Mouse (Mus musculus) ovary, postnatal 14 days (tissue): ENCODE measurements around the gene Golt1b.

Experiments
- DNase-seq: peaks from one replicate; pipeline ENCODE4 v3.0.0; 2022; ENCODE audit warnings: low spot score

Golt1b gene

DNA sequence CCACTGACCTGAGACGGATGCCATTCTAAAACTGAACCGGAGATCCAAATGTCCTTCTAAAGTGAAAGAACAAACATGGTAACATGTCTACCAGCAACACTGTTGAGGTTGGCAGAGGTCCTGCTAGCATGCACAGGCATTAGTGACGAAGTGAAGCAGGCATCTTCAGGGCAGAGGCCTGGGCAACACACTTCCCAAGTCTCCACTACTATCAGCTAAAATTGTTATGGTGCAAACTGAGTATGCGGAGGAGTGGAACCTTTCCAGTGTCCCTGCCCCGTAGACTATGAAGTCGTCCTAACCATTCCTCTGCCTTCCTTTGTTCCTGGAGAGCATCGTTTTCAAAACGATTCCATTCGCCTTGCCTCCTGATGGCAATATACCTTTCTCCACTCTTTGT, 2.5 kb upstream of the Golt1b start:
- DNase-seq, result no peak

DNA sequence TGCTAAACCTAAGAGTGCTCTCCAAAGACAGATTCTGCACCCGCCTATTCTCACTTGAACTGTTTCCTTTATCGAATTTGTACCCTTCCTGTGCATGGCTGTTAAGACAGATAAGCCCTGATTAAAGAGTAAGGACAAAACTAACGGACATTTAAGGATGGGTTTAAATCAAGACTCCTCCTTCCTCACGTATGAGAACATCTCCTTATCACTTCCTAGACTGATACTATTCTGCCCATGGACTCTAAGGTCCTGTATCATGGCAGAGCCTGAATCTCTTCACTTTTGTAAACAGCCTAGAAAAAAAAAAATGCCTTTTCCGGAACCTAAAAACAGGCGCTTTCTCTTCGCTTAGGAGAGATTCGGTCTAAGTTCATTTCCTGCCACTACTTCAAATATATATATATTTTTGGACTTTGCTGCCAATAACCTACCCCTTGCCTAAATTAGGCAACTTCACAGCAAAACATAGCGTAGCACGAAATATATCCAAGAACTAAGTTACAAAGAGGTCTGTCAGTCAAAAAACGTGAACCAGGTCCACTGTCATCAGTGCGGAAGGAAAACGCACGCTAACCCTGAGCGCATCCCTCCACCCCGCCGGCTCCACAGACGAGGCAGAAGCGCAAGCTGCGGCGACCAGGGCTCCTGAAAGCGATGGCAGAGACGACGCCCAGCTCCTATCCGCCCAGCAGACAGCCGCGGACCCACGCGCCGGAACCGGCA, 573 bp upstream of the Golt1b start:
- DNase-seq, result no peak

DNA sequence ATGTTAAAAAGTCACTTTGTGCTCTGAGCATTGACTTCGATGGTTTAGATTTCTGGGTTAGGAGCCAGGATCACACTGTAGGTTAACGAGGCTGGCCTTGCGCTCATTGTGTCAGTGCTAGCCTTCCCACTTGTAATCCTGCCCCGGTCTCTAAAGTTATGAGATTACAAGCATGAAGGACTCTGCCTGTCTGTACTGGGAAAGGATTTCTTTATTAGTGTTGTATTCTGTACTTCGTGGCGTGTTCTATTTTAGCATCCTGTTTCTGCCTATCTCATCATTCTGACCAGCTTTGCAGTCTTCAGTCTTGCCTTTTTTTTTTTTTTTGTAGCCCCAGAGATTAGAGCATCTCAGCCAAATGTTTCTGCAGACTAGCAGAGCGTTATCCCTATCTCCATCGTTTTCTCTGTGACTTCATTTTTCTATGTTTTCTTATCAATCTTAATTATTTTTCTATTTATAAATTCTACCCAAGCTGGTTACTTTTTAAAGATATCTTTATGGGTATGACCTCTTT, 792 bp downstream of the Golt1b start:
- no peak for DNase-seq

DNA sequence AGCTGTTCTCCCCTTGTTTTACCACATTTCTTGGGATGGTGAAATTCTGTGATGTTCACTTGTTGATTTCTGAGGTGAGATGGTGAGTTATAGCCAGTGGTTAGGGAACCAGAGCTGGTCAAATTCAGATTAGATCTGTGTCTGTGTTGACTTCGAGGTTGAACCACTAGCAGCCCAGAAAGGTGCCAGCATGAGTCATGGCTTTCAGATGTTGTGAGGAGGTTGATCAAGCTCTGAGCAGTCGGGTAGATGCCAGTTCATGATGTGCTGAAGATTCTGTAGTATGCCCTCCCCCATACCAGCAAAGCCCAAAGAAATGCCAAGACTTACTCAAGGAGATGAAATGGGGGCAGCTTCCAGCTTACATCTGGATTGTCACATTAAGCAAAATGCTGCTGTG, 2.1 kb downstream of the Golt1b start:
- DNase-seq, result no peak

DNA sequence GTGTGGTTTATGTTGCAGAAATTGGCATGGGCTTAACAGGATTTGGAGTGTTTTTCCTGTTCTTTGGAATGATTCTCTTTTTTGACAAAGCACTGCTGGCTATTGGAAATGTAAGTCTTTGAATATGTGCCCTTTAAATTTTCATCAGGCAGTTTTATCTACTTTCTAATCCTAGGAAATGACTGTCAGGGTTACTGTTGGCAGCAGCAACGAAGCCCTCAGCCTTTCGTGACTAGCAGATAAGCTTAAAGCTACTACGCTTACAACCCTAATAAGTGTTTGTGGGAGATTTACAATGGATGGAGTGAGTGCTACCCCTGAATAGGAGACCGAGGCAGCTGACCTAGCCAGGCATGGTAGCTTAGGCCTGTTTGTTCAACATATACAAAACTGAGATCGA, 5.3 kb downstream of the Golt1b start:
- DNase-seq, result no peak

DNA sequence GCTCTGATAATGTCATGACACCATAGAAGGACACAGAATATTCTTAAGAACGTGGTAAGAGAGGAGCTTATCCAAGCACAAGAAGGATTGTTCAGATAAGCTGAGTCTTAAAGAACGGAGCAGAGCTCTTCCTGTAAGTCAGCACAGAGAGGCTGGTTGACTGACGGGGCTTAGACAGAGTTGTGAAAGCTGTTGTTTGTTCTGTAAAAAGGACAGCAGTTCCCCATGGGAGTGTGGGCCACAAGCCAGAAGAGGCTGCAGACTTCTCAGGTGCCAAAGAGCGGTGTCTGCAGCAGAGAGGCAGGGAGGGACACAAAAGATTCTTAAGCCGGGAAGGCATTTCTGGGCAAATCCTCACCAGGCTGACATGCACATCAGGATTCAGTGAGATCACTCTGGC, 7.6 kb downstream of the Golt1b start:
- no peak for DNase-seq

DNA sequence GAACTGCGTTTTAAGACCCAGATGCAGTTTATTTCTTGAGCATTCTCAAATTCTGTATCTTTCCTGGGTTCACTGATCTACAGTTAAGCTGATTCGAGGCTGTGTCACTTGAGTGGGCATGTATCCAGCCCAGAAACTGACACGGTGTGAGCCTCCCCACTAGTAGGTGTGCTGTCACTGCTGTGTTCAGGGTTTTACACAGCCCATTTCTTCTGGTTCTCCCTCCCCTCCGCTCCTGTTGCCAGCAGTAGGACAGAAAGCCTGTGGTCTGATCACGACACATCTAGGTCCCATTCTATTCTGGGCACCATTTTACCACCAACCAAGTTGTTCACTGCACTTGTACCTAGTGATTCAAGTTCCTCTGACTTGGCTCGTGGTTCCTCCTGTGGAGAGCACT, 8.7 kb downstream of the Golt1b start:
- no peak for DNase-seq

DNA sequence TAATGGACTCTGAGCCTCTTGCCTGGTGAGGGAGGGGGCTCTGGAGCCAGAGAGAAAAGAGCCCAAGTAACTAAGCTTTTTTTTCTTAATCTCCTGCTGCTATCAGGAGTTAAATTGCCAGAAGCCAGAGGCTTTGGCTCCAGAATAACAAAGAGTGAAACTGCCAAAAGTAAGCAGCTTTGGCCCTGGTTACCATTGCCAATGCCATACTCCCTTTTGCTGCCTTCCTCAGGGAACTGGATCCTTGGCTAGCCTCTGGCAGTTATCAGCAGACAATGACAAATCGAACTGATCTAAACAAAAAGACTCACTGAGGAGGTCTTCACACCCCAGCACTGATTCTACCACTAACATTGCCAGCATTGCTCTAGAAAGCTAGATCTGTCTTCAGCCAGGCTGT, 24.1 kb downstream of the Golt1b start:
- DNase-seq, result no peak

DNA sequence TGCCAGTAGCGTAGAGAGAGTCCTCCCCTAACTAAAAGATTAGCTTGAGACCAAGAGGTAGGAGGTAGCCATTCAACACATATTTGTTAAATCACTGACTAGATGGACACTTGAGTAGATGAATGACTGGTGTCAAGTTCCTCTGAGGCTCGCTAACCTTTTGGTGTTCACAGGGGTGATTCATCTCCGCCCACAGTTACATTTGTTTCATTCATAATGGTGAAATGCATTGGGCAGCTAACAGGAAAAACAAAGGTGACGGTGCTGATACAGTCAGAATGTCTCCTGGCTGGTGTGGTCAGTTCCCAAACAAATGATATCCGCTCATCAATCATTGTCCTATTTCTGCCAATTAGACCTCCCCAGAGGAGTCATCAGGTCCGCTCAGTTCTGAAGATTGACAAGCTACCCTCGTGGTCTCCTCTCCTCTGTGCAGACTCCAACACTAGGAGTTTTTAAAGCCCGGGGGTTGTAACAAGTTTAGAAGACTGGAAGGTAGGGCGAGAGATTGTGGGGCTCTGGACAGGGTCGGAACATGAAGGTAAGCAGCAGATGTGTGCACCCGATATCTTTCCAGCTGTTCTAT, 26.0 kb downstream of the Golt1b start, which contains the start of gene Spx:
Gene Spx, plus strand, starts transcription at position 536 of the 586 bp plus-strand sequence.
- no peak for DNase-seq

DNA sequence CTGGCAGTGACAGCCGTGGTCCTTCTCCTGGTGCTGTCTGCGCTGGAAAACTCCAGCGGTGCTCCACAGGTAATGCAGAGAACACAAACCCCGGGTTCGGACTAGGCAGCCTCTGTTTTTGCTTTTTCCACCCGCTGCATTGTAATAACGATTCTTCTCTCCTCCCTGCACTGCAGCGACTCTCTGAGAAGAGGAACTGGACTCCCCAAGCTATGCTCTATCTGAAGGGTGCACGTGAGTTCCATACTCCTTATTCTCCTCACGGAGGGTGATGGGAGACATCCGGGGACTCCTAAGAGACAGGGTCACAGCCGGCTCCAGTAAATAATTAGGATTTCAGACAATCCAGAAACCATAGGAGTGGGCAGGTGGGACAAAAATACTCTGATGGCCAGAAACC, 26.8 kb downstream of the Golt1b start:
- DNase-seq, result no peak

DNA sequence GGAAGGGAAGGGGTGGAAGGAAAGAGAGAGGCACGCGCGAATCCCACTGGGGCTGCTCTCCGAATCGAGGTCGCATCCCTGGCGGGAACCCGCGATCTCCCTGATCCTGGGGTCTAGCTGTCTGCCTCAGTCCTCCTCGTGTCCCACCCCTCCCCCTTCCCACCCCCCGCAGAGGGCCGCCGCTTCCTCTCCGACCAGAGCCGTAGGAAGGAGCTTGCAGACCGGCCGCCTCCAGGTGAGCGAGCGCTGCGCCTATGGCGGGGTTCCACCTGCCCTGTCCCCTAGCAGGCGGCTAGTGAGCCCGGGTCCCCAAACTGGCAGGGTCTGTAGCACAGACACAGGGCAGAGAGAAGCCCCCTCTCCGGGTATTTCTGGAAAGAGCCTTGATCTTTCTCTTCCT, 27.6 kb downstream of the Golt1b start:
- no peak for DNase-seq

DNA sequence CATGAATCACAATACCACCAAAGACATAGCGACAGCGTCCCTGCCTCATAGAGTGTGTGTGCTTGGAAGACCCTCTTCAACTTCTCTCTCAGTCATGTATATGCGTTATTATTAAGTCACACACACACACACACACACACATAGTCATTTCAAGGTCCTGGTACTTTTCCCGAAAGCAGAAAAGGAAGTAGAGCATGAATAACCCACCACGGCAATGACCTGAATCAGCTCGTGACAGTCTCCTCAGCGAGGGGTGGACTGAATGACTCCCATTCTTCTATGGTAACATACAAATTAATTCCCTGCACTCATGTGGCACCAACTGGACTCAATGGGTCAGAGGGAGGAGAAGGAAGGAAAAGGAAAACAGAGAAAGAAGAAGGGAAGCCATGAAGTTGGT, 38.0 kb downstream of the Golt1b start:
- no peak for DNase-seq

DNA sequence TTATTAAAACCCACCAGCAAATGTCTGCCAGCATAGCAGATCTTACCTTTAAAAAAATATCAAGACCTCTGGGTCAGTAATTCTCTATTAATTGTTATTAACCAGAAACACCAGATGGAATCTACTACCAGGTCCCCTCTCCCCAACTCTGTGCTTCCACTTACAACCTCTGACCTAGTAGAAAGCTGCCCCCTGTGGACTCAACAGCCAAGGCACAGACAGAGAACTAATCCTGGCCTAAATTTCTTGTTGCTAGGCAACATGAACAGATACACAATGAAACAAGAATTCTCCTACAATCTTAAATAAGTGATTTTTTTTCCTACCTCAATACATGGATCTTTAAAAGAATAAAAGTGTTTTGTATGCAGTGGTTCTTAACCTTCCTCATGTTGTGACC, 42.1 kb downstream of the Golt1b start:
- DNase-seq, result no peak

DNA sequence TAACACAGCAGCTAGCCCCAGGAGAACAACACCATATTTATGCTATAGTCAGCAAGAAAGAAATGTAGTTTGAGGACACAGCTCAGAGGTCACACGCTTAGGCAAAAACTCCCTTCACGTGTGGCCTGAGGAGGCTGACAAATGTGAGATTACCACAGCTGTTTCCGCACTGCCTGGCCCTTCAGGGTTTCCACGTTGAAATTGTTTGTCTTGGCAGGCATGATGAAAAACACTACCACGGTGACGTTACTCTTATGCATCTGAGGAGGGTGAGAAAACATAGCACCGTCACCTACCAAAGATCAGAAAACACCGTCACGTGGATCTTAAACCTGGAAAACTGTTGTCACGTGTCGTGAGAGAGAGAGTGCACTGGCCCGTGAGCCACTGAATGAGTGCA, 64.4 kb downstream of the Golt1b start:
- DNase-seq, result no peak

DNA sequence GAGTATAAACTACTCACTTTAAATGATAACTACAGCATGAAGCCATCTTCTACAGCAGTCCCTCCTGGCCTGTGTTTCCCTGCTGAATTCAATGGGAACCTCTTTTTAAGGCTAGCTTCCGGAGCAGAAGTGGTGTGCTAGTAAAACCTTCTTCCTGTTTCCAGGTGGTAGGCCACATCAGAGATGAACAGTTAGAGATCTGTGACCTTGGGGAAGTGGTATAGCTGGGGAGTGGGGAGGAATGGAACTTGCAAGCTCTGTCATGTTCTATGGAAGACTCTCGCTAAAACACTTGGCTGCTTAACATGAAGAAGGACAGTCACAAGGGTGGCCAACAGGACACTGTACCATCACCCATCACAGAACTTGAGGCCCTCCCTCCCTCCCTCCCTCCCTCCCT, 66.3 kb downstream of the Golt1b start:
- no peak for DNase-seq
